Mouse (Mus musculus) heart, embryonic 15.5 days (tissue): ENCODE results near the gene Stx8. TPM values are rescaled to one million over a fixed set of nuclear protein-coding genes. Genes with fewer than 3 reads are reported as not detected.

Experiments
- ATAC-seq: fragments of 200-750 bp; cut with Nextera tagmentation; replicated peaks from 2 replicates; pipeline ENCODE4 v1.8.0; 2017; ENCODE audit warnings: low read depth, moderate TSS enrichment; ENCODE audit not compliant: insufficient number of reproducible peaks, insufficient read depth, low FRiP score
- H3K27ac ChIP-seq: fragments of 300-500 bp; sonication (generic); 2 replicates; pipeline ENCODE4 v1.5.1; 2015; ENCODE audit warnings: mild to moderate bottlenecking, inconsistent platforms
- H3K27me3 ChIP-seq: fragments of 300-500 bp; sonication (generic); 2 replicates; pipeline ENCODE4 v1.6.1; 2015; ENCODE audit warnings: inconsistent platforms
- H3K36me3 ChIP-seq: fragments of 300-500 bp; sonication (generic); 2 replicates; pipeline ENCODE4 v1.6.1; 2015; ENCODE audit warnings: mild to moderate bottlenecking, inconsistent platforms
- H3K4me1 ChIP-seq: fragments of 300-500 bp; sonication (generic); replicated peaks from 2 replicates; pipeline ENCODE4 v1.6.1; 2015; ENCODE audit warnings: inconsistent platforms
- H3K4me2 ChIP-seq: fragments of 300-500 bp; sonication (generic); 2 replicates; pipeline ENCODE4 v1.6.1; 2015; ENCODE audit warnings: inconsistent platforms, mild to moderate bottlenecking, moderate library complexity
- H3K4me3 ChIP-seq: fragments of 300-500 bp; sonication (generic); 2 replicates; pipeline ENCODE4 v1.5.1; 2015; ENCODE audit warnings: mild to moderate bottlenecking, inconsistent platforms
- H3K9ac ChIP-seq: fragments of 300-500 bp; sonication (generic); 2 replicates; pipeline ENCODE4 v1.6.1; 2015; ENCODE audit warnings: mild to moderate bottlenecking, inconsistent platforms
- H3K9me3 ChIP-seq: fragments of 300-500 bp; sonication (generic); replicated peaks from 2 replicates; pipeline ENCODE4 v1.6.1; 2016; ENCODE audit warnings: inconsistent platforms
- WGBS: fragments of 180-500 bp; shearing (Covaris S2); methylation state at CpG from one replicate; pipeline ENCODE4 v1.1.7; 2015; ENCODE audit warnings: mixed read lengths; 5-methylcytosine and 5-hydroxymethylcytosine counted together
- polyA plus RNA-seq: library from polyadenylated mRNA; unstranded; fragments of >200 nt; fragmentation: Nextera tagmentation; extraction: Ambion mirVana; gene quantifications from 2 replicates; pipeline ENCODE4 v1.2.1, GENCODE M21; 2015

Stx8 gene
- polyA plus RNA-seq, 1 experiment from 2014 or later = 61.7 TPM

- Histone ChIP-seq H3K36me3 (no peaks in the 10 kb centered on the region), H3K27me3 (no peaks in the 10 kb centered on the region), H3K4me2 (no peak overlapping the region), H3K4me1 (0 out of 2 replicates have a peak, but pooled peaks cover 2% of the 10 kb centered on the region), H3K27ac (no peak overlapping the region), H3K4me3 (no peak overlapping the region), H3K9ac (no peak overlapping the region), H3K9me3 (no peaks in the 10 kb centered on the region)
- 90% methylated on average over 6 of the region's 6 CpGs for WGBS
- ATAC-seq = no peak
Observed at GRCm38 (mm10) chr11:67983564-67983963, 17.6 kb downstream of the Stx8 start.

GRCm38 (mm10) chr11:67991240-67991639 lies 25.2 kb downstream of the Stx8 start:
- H3K27ac ChIP-seq = no peak overlapping the region
- WGBS = 78% methylated on average over 4 of the region's 4 CpGs
- no peak overlapping the region for H3K9ac ChIP-seq
- no peaks in the 10 kb centered on the region for H3K27me3 ChIP-seq
- H3K4me1 ChIP-seq = no peaks in the 10 kb centered on the region
- no peaks in the 10 kb centered on the region for H3K9me3 ChIP-seq
- ATAC-seq = no peak
- no peak overlapping the region for H3K4me2 ChIP-seq
- H3K4me3 ChIP-seq = no peak overlapping the region
- H3K36me3 ChIP-seq = peaks cover 6% of the 10 kb centered on the region; the same call in 1 of the 2 replicates

GRCm38 (mm10) chr11:67995965-67996364 lies 30.0 kb downstream of the Stx8 start:
- Histone ChIP-seq H3K4me3 (no peak overlapping the region), H3K4me2 (no peak overlapping the region), H3K9ac (no peak overlapping the region), H3K4me1 (no peaks in the 10 kb centered on the region), H3K36me3 (peaks cover 6% of the 10 kb centered on the region; the same call in 1 of the 2 replicates), H3K9me3 (no peaks in the 10 kb centered on the region), H3K27ac (no peak overlapping the region), H3K27me3 (no peaks in the 10 kb centered on the region)
- ATAC-seq = no peak
- WGBS = 77% methylated on average over 4 of the region's 4 CpGs

GRCm38 (mm10) chr11:67998905-67999304 lies 32.9 kb downstream of the Stx8 start:
- Histone ChIP-seq H3K9ac (no peak overlapping the region), H3K27me3 (no peaks in the 10 kb centered on the region), H3K4me2 (no peak overlapping the region), H3K36me3 (no peaks in the 10 kb centered on the region), H3K9me3 (no peaks in the 10 kb centered on the region), H3K4me3 (no peak overlapping the region), H3K27ac (no peak overlapping the region), H3K4me1 (no peaks in the 10 kb centered on the region)
- 72% methylated on average over 3 of the region's 3 CpGs for WGBS
- ATAC-seq = no peak

- no peak overlapping the region for H3K4me2 ChIP-seq
- H3K4me3 ChIP-seq = no peak overlapping the region
- 71% methylated on average over 5 of the region's 5 CpGs for WGBS
- no peak overlapping the region for H3K9ac ChIP-seq
- H3K36me3 ChIP-seq = no peaks in the 10 kb centered on the region
- ATAC-seq = no peak
- H3K27me3 ChIP-seq = no peaks in the 10 kb centered on the region
- H3K9me3 ChIP-seq = no peaks in the 10 kb centered on the region
- no peak overlapping the region for H3K27ac ChIP-seq
- no peaks in the 10 kb centered on the region for H3K4me1 ChIP-seq
Observed at GRCm38 (mm10) chr11:67999629-68000028, 33.6 kb downstream of the Stx8 start.

GRCm38 (mm10) chr11:68004191-68004590 lies 38.2 kb downstream of the Stx8 start:
- ATAC-seq = no peak
- H3K9me3 ChIP-seq = no peaks in the 10 kb centered on the region
- H3K9ac ChIP-seq = no peak overlapping the region
- no peak overlapping the region for H3K4me2 ChIP-seq
- no peaks in the 10 kb centered on the region for H3K36me3 ChIP-seq
- no peak overlapping the region for H3K4me3 ChIP-seq
- 21% methylated on average over 6 of the region's 6 CpGs for WGBS
- H3K27me3 ChIP-seq = no peaks in the 10 kb centered on the region
- H3K4me1 ChIP-seq = peaks cover 9% of the 10 kb centered on the region
- no peak overlapping the region for H3K27ac ChIP-seq

- Histone ChIP-seq H3K9me3 (no peaks in the 10 kb centered on the region), H3K9ac (no peak overlapping the region), H3K4me1 (peaks cover 9% of the 10 kb centered on the region), H3K27ac (no peak overlapping the region), H3K27me3 (no peaks in the 10 kb centered on the region), H3K4me2 (no peak overlapping the region), H3K4me3 (no peak overlapping the region), H3K36me3 (0 out of 2 replicates have a peak, but pooled peaks cover 2% of the 10 kb centered on the region)
- ATAC-seq = no peak
- 39% methylated on average over 8 of the region's 8 CpGs for WGBS
Observed at GRCm38 (mm10) chr11:68006216-68006789, 40.3 kb downstream of the Stx8 start.

GRCm38 (mm10) chr11:68007645-68008044 lies 41.7 kb downstream of the Stx8 start:
- H3K27me3 ChIP-seq = no peaks in the 10 kb centered on the region
- 0 out of 2 replicates have a peak, but pooled peaks cover 2% of the 10 kb centered on the region for H3K36me3 ChIP-seq
- H3K4me3 ChIP-seq = no peak overlapping the region
- H3K4me1 ChIP-seq = peaks cover 9% of the 10 kb centered on the region
- WGBS = 69% methylated on average over 6 of the region's 6 CpGs
- no peaks in the 10 kb centered on the region for H3K9me3 ChIP-seq
- H3K9ac ChIP-seq = no peak overlapping the region
- H3K27ac ChIP-seq = no peak overlapping the region
- ATAC-seq = no peak
- no peak overlapping the region for H3K4me2 ChIP-seq

GRCm38 (mm10) chr11:68009377-68009776 lies 43.4 kb downstream of the Stx8 start:
- Histone ChIP-seq H3K27me3 (no peaks in the 10 kb centered on the region), H3K9ac (no peak overlapping the region), H3K4me2 (no peak overlapping the region), H3K9me3 (no peaks in the 10 kb centered on the region), H3K4me1 (peaks cover 9% of the 10 kb centered on the region), H3K27ac (no peak overlapping the region), H3K36me3 (0 out of 2 replicates have a peak, but pooled peaks cover 2% of the 10 kb centered on the region), H3K4me3 (no peak overlapping the region)
- ATAC-seq = no peak
- 73% methylated on average over 5 of the region's 5 CpGs for WGBS

- Histone ChIP-seq H3K36me3 (0 out of 2 replicates have a peak, but pooled peaks cover 2% of the 10 kb centered on the region), H3K27me3 (no peaks in the 10 kb centered on the region), H3K4me3 (no peak overlapping the region), H3K9me3 (no peaks in the 10 kb centered on the region), H3K27ac (no peak overlapping the region), H3K4me2 (no peak overlapping the region), H3K4me1 (no peaks in the 10 kb centered on the region), H3K9ac (no peak overlapping the region)
- WGBS = 76% methylated on average over 7 of the region's 7 CpGs
- no peak for ATAC-seq
Observed at GRCm38 (mm10) chr11:68012207-68012606, 46.2 kb downstream of the Stx8 start.

- H3K4me3 ChIP-seq = no peak overlapping the region
- no peaks in the 10 kb centered on the region for H3K36me3 ChIP-seq
- no peak overlapping the region for H3K27ac ChIP-seq
- no peaks in the 10 kb centered on the region for H3K9me3 ChIP-seq
- no peak for ATAC-seq
- H3K9ac ChIP-seq = no peak overlapping the region
- peaks cover 16% of the 10 kb centered on the region for H3K4me1 ChIP-seq
- 78% methylated on average over 8 of the region's 8 CpGs for WGBS
- H3K4me2 ChIP-seq = no peak overlapping the region
- no peaks in the 10 kb centered on the region for H3K27me3 ChIP-seq
Observed at GRCm38 (mm10) chr11:68018191-68018590, 52.2 kb downstream of the Stx8 start.

GRCm38 (mm10) chr11:68019156-68019555 lies 53.2 kb downstream of the Stx8 start:
- Histone ChIP-seq H3K27ac (0 out of 2 replicates have a peak overlapping the region, but pooled peaks have one; percentile 19), H3K9me3 (no peaks in the 10 kb centered on the region), H3K27me3 (no peaks in the 10 kb centered on the region), H3K4me3 (no peak overlapping the region), H3K4me1 (peaks cover 24% of the 10 kb centered on the region), H3K9ac (no peak overlapping the region), H3K4me2 (no peak overlapping the region), H3K36me3 (no peaks in the 10 kb centered on the region)
- ATAC-seq = no peak
- 54% methylated on average over 11 of the region's 11 CpGs for WGBS
